Mouse (Mus musculus) embryo, embryonic 11.5 days (tissue): ENCODE data around the gene Dcakd.

Source experiments
- DNase-seq: peaks from one replicate; pipeline ENCODE4 v3.0.0-alpha.2; 2012; ENCODE audit warnings: low read depth, low spot score

Dcakd gene

GRCm38 (mm10) chr11:103028176-103028891, at the start of gene Dcakd, which contains the start of gene Nmt1:
Dcakd (minus strand) TSS chr11:103028333.
Nmt1 (plus strand) TSS chr11:103028190.
- peak; percentile 93 for DNase-seq

DNA sequence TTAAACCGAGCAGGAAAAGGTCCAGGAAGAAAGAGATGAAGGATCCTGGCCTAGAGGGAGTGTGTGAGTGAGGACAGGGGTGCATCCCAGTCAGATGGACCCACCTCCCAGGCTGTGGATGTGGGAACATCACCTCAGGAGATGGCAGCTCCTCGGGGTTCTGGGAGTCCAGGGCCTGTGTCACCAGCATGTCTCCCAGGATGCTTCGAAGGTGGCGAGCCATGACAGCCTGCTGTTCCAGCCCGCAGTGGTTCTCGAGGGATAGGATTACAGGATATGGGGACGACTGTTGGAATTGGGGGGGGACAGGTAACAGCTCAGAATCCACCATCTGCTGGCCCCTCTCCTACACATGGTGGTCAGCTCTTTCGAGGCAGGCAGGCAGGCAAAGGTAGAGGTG, 48.4 kb upstream of the Dcakd start:
- no peak for DNase-seq

DNA sequence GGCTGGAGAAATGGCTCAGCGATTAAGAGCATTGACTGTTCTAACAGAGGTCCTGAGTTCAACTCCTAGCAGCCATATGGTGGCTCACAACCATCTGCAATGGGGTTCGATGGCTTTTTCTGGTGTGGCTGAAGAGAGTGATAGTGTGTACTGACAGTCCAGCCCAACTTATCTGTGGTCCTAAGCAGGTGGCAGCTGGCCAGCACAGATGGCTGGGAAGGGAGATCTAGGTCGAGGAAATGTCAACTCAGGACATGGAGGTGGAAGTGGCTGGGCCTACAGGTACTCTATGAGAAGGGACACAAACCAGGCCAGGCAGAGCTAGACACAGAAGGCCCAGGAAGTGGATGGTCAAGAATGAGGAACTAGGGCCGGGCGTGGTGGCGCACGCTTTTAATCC, 47.9 kb upstream of the Dcakd start:
- DNase-seq, result no peak

DNA sequence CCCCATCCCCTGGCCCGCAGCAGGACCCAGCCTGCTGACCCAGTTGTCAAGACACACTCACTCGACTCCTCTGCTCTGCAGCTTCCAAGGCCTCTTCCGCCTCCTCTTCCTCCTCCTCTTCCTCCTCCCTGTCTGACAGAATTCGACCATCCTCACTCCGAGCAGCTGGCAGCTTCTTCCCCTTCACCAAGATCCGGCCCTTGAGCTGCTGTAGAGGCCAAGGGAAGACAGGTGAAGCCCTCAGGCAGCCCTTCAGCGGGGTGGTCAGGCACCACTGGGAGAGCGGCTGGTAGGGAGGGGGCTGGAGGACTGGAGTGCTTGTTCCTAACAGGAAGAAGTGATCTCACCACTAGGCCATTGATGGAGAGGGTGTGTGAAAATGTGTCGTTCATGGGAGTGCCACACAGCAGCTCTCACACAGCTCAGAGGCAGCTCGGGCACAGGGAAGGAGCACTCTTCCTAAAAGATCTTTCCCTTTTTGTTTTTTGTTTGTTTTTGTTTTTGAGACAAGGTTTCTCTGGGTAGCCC, 46.7 kb upstream of the Dcakd start:
- DNase-seq, result no peak

- no peak for DNase-seq
Measured at GRCm38 (mm10) chr11:103074121-103074650, 46.1 kb upstream of the Dcakd start.

- DNase-seq, result no peak
Measured at GRCm38 (mm10) chr11:103073671-103074070, 45.5 kb upstream of the Dcakd start.

DNA sequence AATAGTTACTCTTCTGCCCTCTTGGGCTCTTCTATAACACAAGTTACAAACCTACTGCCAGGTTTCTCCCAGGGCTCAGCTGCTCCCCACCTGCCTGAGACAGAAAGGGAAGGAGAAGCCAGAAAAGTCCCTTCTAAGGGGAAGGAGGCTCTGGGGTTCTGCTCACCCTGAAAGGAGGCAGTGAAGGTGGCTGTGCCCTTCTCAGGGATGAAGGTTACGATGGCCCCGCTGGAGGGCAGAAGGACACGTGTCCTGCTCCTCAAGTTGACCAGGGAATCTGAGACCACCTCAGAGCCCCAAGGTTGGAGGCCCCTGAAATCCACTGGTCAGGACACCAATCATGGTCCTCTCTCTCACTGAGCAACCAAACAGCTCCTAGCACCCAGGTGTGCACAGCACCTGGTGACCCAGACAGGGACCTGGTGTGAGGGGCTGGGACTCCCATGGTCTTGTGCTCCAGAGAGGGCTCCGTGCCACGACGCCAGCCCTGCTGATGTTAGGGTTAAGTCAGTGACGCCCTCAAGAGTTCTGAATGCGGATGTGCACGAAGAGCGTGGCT, 42.3 kb upstream of the Dcakd start:
- no peak for DNase-seq

DNA sequence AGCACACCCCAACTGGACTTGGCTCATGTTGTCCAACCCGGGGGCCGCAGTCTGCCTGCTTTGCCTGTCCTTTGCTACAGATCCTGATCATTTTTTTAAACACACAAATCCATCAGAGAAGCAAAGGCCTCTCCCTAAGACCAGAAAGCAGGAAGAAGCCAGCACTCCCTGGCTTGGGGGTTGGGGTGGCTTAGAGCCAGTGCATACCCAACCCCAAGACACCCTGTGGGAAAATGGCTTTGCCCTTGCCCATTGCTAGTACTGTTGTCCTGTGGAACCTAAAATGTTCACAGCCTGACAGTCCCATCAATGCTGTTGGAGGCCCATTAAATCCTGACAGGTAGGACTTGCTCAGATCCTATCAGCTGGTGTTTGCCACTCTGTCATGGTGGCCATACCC, 41.6 kb upstream of the Dcakd start:
- no peak for DNase-seq

- no peak for DNase-seq
Measured at GRCm38 (mm10) chr11:103068884-103069283, 40.8 kb upstream of the Dcakd start.

GRCm38 (mm10) chr11:103068272-103068671, 40.1 kb upstream of the Dcakd start:
- no peak for DNase-seq

DNA sequence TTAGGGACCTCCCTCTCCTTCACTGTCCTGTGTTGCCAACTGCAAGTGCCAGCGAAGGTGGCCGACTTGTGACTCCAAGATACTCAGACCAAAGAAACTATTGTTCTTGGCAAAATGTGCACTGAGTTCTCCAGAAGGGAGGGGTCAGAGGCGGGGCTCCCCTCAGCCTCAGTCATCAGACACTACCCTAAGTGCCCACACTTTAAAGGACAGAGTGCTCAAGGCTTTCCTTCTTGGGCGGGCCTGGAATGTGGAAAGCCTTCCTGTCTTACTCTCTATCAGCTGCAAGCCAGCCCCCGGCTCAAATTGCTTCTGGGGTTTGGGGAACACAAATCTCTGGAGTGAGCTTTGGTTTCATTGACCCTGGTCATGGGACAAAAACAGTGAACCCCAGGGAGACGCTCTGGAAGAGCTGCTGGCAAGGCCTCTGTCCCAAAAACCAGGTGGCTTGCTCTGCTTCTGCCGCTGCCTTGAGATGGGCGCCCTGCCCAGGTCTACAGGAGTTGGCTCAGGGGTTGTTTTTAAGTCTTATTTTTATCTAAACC, 39.4 kb upstream of the Dcakd start:
- no peak for DNase-seq

DNA sequence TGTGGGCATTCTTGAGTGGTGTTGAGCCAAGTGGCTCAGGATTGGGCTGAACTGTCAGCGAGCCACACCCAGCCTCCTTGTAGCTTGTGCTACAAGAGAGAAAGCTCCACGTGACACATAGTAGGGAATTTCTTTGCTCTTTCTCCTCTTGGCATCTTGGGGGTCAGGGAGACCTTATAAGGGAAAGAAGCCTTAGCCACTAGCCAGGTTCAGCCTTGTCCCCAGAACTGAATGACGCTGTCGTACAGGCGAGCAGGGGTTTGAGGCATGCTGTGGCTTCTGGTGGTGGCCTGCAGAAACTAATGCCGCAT, 38.9 kb upstream of the Dcakd start:
- no peak for DNase-seq

GRCm38 (mm10) chr11:103066191-103067050, 38.3 kb upstream of the Dcakd start:
- DNase-seq, result no peak

- DNase-seq, result no peak
Measured at GRCm38 (mm10) chr11:103058499-103059085, 30.5 kb upstream of the Dcakd start.

GRCm38 (mm10) chr11:103056636-103057035, 28.5 kb upstream of the Dcakd start:
- DNase-seq, result no peak

GRCm38 (mm10) chr11:103054798-103055197, 26.7 kb upstream of the Dcakd start:
- peak; percentile 71 for DNase-seq

- DNase-seq, result no peak
Measured at GRCm38 (mm10) chr11:103053191-103054076, 25.3 kb upstream of the Dcakd start.

DNA sequence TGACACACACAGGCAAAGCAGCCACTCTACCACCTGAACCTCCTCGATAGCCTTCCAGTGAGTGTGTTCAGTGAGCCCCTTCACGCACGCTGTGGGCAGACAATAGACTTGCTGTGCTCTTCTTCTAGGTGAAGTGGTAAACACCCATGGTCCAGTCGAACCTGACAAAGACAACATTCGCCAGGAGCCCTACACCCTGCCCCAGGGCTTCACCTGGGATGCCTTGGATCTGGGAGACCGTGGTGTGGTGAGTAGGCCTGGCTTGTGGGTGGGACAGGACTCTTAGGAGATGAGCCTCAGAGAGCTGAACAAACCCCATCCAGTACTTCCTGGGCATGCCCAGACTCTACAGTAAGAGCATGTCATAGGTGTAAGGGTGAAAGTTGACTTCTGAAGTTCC, 23.9 kb upstream of the Dcakd start:
- DNase-seq, result no peak

- no peak for DNase-seq
Measured at GRCm38 (mm10) chr11:103051249-103051691, 23.1 kb upstream of the Dcakd start.

GRCm38 (mm10) chr11:103050153-103050552, 22.0 kb upstream of the Dcakd start:
- DNase-seq, result no peak
